12 mouse cellular contexts compared by ENCODE assay signal in genomic region chr16:96843691-96844400, GRCm38 (mm10).
A peak's percentile ranks its signal among the peaks of the same experiment; 100 is the strongest.
DNase-seq lines count a peak whose midpoint lies in the region; ATAC-seq and TF ChIP-seq lines count a peak whose summit lies in the region.
"Had no signal": no experiment of that assay in that cellular context is flagged by ENCODE, and none has a peak within 500 bp of the region (broad histone marks: within the 10 kb centered on the region; RNA-seq: fewer than 3 reads in every experiment).

No protein-coding gene starts in this region.

- WGBS in hindbrain, embryonic 12.5 days = 62% methylated on average over 9 of the region's 9 CpGs
- 68% methylated on average over 9 of the region's 9 CpGs for WGBS in midbrain, embryonic 11.5 days
- 73% methylated on average over 9 of the region's 9 CpGs for WGBS in intestine, postnatal 0 days

- H3K9me3 ChIP-seq in hindbrain, embryonic 12.5 days (replicated peaks) = no peaks in the 10 kb centered on the region
- no peaks in the 10 kb centered on the region for H3K9me3 ChIP-seq in midbrain, embryonic 11.5 days (ENCODE audit: control insufficient read depth, low read length)
- no peaks in the 10 kb centered on the region for H3K9me3 ChIP-seq in intestine, postnatal 0 days (ENCODE audit: control insufficient read depth)
- H3K9me3 ChIP-seq: intestine, embryonic 15.5 days; limb, embryonic 15.5 days; megakaryocyte, embryonic 14.5 days had no signal

- H3K4me1 ChIP-seq in hindbrain, embryonic 12.5 days = peaks cover 21% of the 10 kb centered on the region
- H3K4me1 ChIP-seq in midbrain, embryonic 11.5 days (ENCODE audit: control insufficient read depth, insufficient read depth, low read length) = peaks cover 11% of the 10 kb centered on the region
- no peaks in the 10 kb centered on the region for H3K4me1 ChIP-seq in intestine, postnatal 0 days (replicated peaks; ENCODE audit: control insufficient read depth, insufficient read depth, low read length)
- H3K4me1 ChIP-seq: intestine, embryonic 15.5 days; limb, embryonic 15.5 days had no signal

- no peaks in the 10 kb centered on the region for H3K27me3 ChIP-seq in hindbrain, embryonic 12.5 days
- no peaks in the 10 kb centered on the region for H3K27me3 ChIP-seq in midbrain, embryonic 11.5 days (ENCODE audit: control insufficient read depth, insufficient read depth, low read length)
- H3K27me3 ChIP-seq in intestine, postnatal 0 days (replicated peaks; ENCODE audit: control insufficient read depth, insufficient read depth, low read length) = no peaks in the 10 kb centered on the region
- H3K27me3 ChIP-seq: intestine, embryonic 15.5 days; limb, embryonic 15.5 days; megakaryocyte, embryonic 14.5 days had no signal

- H3K36me3 ChIP-seq in hindbrain, embryonic 12.5 days = no peaks in the 10 kb centered on the region
- H3K36me3 ChIP-seq in midbrain, embryonic 11.5 days (ENCODE audit: control insufficient read depth, insufficient read depth, low read length) = no peaks in the 10 kb centered on the region
- no peaks in the 10 kb centered on the region for H3K36me3 ChIP-seq in intestine, postnatal 0 days (ENCODE audit: control insufficient read depth, insufficient read depth)
- H3K36me3 ChIP-seq: intestine, embryonic 15.5 days; limb, embryonic 15.5 days had no signal

- H3K4me2 ChIP-seq in hindbrain, embryonic 12.5 days (replicated peaks) = no peak overlapping the region
- H3K4me2 ChIP-seq in midbrain, embryonic 11.5 days = no peak overlapping the region
- no peak overlapping the region for H3K4me2 ChIP-seq in intestine, postnatal 0 days (replicated peaks; ENCODE audit: low read depth)
- H3K4me2 ChIP-seq: intestine, embryonic 15.5 days; limb, embryonic 15.5 days had no signal

- no peak for TF ChIP-seq CTCF in intestine, postnatal 0 days (IDR thresholded peaks at IDR 0.05; ENCODE audit: low read depth)

- DNase-seq in right cerebral cortex, adult 18-20 months = peak; percentile 74
- no peak for DNase-seq in right cerebral cortex, postnatal 25 days
- no peak for DNase-seq in midbrain, embryonic 11.5 days (ENCODE audit: low spot score, missing footprints)
- peak; percentile 73 for DNase-seq in telencephalon, adult 2 months (ENCODE audit: low read depth, low spot score)
- no peak for DNase-seq in adrenal gland, postnatal 36 days
- no peak for DNase-seq in ovary, adult 18-20 months (ENCODE audit: low spot score)
- DNase-seq: spleen, adult 18-20 months had no signal

- H3K27ac ChIP-seq in hindbrain, embryonic 12.5 days = peak overlapping the region; percentile 40
- H3K27ac ChIP-seq in midbrain, embryonic 11.5 days (ENCODE audit: low read depth, low read length) = peak overlapping the region; percentile 35; the same call in 1 of the 2 replicates
- no peak overlapping the region for H3K27ac ChIP-seq in intestine, postnatal 0 days (ENCODE audit: low read depth, low read length)
- H3K27ac ChIP-seq: intestine, embryonic 15.5 days; limb, embryonic 15.5 days had no signal

- no peak for ATAC-seq in hindbrain, embryonic 12.5 days (ENCODE audit: low FRiP score)
- ATAC-seq in midbrain, embryonic 11.5 days (ENCODE audit: low FRiP score) = peak; percentile 43; the same call in 1 of the 2 replicates
- no peak for ATAC-seq in intestine, postnatal 0 days
- ATAC-seq: intestine, embryonic 15.5 days had no signal

- H3K9ac ChIP-seq in hindbrain, embryonic 12.5 days = no peak overlapping the region
- H3K9ac ChIP-seq in midbrain, embryonic 11.5 days (ENCODE audit: low read length) = no peak overlapping the region
- H3K9ac ChIP-seq in intestine, postnatal 0 days (ENCODE audit: low read depth, low read length) = no peak overlapping the region
- H3K9ac ChIP-seq: intestine, embryonic 15.5 days; limb, embryonic 15.5 days had no signal

- no peak overlapping the region for H3K4me3 ChIP-seq in hindbrain, embryonic 12.5 days
- H3K4me3 ChIP-seq in midbrain, embryonic 11.5 days (ENCODE audit: low read depth, low read length) = no peak overlapping the region
- no peak overlapping the region for H3K4me3 ChIP-seq in intestine, postnatal 0 days (ENCODE audit: low read depth, low read length)
- H3K4me3 ChIP-seq: intestine, embryonic 15.5 days; limb, embryonic 15.5 days; megakaryocyte, embryonic 14.5 days had no signal

Comparison
In these comparisons a context has a peak if more than half of its experiments do, and no peak if none do; other contexts are left out.
1. DNase-seq: peak in right cerebral cortex, adult 18-20 months (single experiment) and telencephalon, adult 2 months (single experiment); none in right cerebral cortex, postnatal 25 days (single experiment), midbrain, embryonic 11.5 days (single experiment), adrenal gland, postnatal 36 days (0 of 2) and ovary, adult 18-20 months (single experiment).